Mouse (Mus musculus): ENCODE results near the gene Podn.

Podn gene

GRCm38 (mm10) chr4:107966416-107967109 is 129.7 kb downstream of the Podn start:
- DNase-seq (ENCODE audit: low spot score): no peak

Measured in c-Kit-positive CD71-positive TER-119-positive erythroid progenitor cells, embryonic 14.5 days (primary cell).